Mouse (Mus musculus): ENCODE results near the gene Slc4a5. TPM values are rescaled to one million over a fixed set of nuclear protein-coding genes. Genes with fewer than 3 reads are reported as not detected.

Gene Slc4a5
- total RNA-seq (2023): not detected in 2 replicates

GRCm38 (mm10) chr6:83219814-83220213 is at the start of gene Slc4a5:
Slc4a5 (plus strand) TSS chr6:83219828.

DNA sequence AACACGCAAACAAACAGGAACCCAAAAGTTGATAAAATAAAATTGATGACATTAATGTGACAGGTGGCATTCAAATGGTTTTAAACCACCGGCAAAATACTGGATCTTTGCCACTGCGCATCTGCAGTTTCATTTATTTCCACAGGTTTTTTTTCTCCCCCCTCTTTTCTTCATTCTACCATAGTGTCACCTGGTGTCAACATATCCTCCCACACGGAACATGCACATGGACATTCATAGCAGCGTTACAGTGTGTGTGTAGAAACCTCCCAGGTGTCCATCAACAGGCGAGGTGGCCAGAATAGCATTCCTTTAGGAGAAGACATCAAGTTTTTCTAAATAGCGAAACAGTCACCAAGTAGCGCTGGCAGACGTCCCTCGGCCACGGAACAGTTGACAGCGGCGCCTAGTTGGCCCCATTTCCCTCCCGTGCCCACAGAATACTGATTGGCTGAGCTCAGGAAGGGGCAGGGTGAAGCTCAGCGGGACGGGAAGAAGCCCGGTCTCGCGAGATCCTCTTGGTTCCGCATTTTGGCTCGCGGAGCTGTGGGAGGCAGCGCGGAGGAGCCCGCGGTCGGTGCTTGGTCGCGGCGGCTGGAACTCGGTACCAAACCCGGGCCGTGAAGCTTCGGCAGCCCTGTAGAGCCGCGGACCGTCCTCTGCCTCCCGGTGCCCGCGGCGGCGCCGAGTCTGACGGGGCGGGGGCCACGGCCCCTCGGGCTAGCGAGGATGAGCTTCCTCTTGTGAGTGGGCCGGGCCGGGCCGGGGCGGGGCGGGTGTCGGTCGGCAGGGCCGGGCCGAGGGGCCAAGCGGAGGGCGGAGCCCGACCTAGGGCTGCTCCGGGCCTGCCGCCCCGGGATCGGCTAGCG is 106.1 kb downstream of the Slc4a5 start, which contains the start of the genes Mthfd2 and Mob1a:
Mthfd2 (minus strand) TSS at position 384 of the 869 bp plus-strand sequence.
Mob1a (plus strand) TSS at position 492 of the 869 bp plus-strand sequence.

DNA sequence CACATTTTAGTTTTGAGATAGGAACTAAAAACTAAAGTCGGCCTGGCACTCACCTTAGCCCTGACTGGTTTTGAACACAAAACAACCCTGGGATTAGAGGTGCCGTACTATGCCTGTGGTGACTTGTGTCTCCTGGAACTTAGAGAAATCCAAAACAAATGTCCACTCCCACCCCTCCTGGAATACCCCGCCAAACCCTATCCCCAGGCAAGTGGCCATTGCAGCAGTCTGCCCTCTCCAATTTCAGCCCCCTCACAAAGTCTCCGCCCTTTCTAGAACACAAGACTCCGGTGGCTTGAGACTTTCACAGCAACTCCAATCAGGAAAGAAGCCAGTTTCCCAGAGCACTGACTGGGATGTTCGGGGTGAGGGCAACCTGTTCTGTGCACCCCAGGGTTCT is 129.2 kb downstream of the Slc4a5 start, which contains the start of gene Bola3:
Bola3 (plus strand) TSS at position 275 of the 400 bp plus-strand sequence.

Other genes starting within 250 kb of the Slc4a5 start
- 23.0 and 23.7 TPM in 2 replicates for gene Dok1, start 186.4 kb upstream of the Slc4a5 start, total RNA-seq (2023)
- gene Loxl3, start 185.7 kb upstream of the Slc4a5 start, total RNA-seq (2023): 0.86 and 1.0 TPM in 2 replicates
- 213 and 248 TPM in 2 replicates for gene Aup1, start 165.3 kb upstream of the Slc4a5 start, total RNA-seq (2023)
- gene Htra2, start 164.6 kb upstream of the Slc4a5 start, total RNA-seq (2023): 28.7 and 51.2 TPM in 2 replicates
- gene Dqx1, start 162.0 kb upstream of the Slc4a5 start, total RNA-seq (2023): 4.4 and 7.9 TPM in 2 replicates
- gene Tlx2, start 149.5 kb upstream of the Slc4a5 start, total RNA-seq (2023): not detected in 2 replicates
- 13.1 and 13.9 TPM in 2 replicates for gene Pcgf1, start 142.0 kb upstream of the Slc4a5 start, total RNA-seq (2023)
- gene Lbx2, start 133.5 kb upstream of the Slc4a5 start, total RNA-seq (2023): not detected in 2 replicates
- gene Ccdc142, start 118.2 kb upstream of the Slc4a5 start, total RNA-seq (2023): 4.2 and 4.8 TPM in 2 replicates
- gene Gm42688, start 118.2 kb upstream of the Slc4a5 start, total RNA-seq (2023): 3.2 and 4.4 TPM in 2 replicates
- 19.1 and 19.8 TPM in 2 replicates for gene Mrpl53, start 110.8 kb upstream of the Slc4a5 start, total RNA-seq (2023)
- gene Mogs, start 104.3 kb upstream of the Slc4a5 start, total RNA-seq (2023): 18.9 and 25.1 TPM in 2 replicates
- gene Wbp1, start 98.3 kb upstream of the Slc4a5 start, total RNA-seq (2023): 26.7 and 32.6 TPM in 2 replicates
- gene Ino80b, start 94.4 kb upstream of the Slc4a5 start, total RNA-seq (2023): 16.4 TPM in 2 replicates
- 0.66 TPM in 1 of 2 replicates, not detected in the other for gene Rtkn, start 84.4 kb upstream of the Slc4a5 start, total RNA-seq (2023)
- gene Wdr54, start 63.4 kb upstream of the Slc4a5 start, total RNA-seq (2023): not detected in 2 replicates
- gene 1700003E16Rik, start 63.4 kb upstream of the Slc4a5 start, total RNA-seq (2023): not detected in 2 replicates
- 91.8 and 114 TPM in 2 replicates for gene Dctn1, start 53.9 kb upstream of the Slc4a5 start, total RNA-seq (2023)
- 18.4 and 19.1 TPM in 2 replicates for gene Mthfd2, start 106.1 kb downstream of the Slc4a5 start, total RNA-seq (2023)
- 180 and 209 TPM in 2 replicates for gene Mob1a, start 106.2 kb downstream of the Slc4a5 start, total RNA-seq (2023)
- 9.3 and 11.1 TPM in 2 replicates for gene Bola3, start 129.3 kb downstream of the Slc4a5 start, total RNA-seq (2023)
- gene Tet3, start 239.3 kb downstream of the Slc4a5 start, total RNA-seq (2023): 52.2 and 84.2 TPM in 2 replicates

Measured in neutrophil, adult 65 days (primary cell).